Mouse (Mus musculus) bone marrow macrophage, adult 2 months (primary cell): ENCODE results near the gene Arfrp1. TPM values are rescaled to one million over a fixed set of nuclear protein-coding genes. Genes with fewer than 3 reads are reported as not detected.

ENCODE experiments used
- H3K27ac ChIP-seq: 2 replicates; pipeline ENCODE4 v1.5.1; 2012; ENCODE audit warnings: low read depth, low read length; ENCODE audit not compliant: insufficient read depth
- H3K4me1 ChIP-seq: 2 replicates; pipeline ENCODE4 v1.6.1; 2012; ENCODE audit warnings: low read length; ENCODE audit not compliant: control insufficient read depth, insufficient read depth
- H3K4me3 ChIP-seq: 2 replicates; pipeline ENCODE4 v1.5.1; 2012; ENCODE audit warnings: mild to moderate bottlenecking, low read length, moderate library complexity; ENCODE audit not compliant: insufficient read depth
- CTCF ChIP-seq: IDR thresholded peaks from 2 replicates; pipeline ENCODE4 v1.5.1; 2012; ENCODE audit warnings: low read depth, mild to moderate bottlenecking, low read length, moderate library complexity
- POLR2A ChIP-seq: IDR thresholded peaks from 2 replicates; pipeline ENCODE4 v1.6.1; 2012; ENCODE audit warnings: mild to moderate bottlenecking, low read depth, low read length, borderline replicate concordance
- polyA plus RNA-seq: library from polyadenylated mRNA; stranded (reverse); fragments of >200 nt; gene quantifications from 2 replicates; pipeline ENCODE4 v1.2.4, GENCODE M21; 2012; ENCODE audit not compliant: missing spikeins, insufficient read depth, insufficient read length

The Arfrp1 gene
- polyA plus RNA-seq, 1 experiment = 41.3 TPM

- Histone ChIP-seq H3K4me1 (no peaks in the 10 kb centered on the region), H3K4me3 (no peak overlapping the region), H3K27ac (no peak overlapping the region)
- TF ChIP-seq CTCF (no peak), POLR2A (no peak)
Measured at GRCm38 (mm10) chr2:181391541-181391940, 26.3 kb upstream of the Arfrp1 start.

GRCm38 (mm10) chr2:181391022-181391421 lies 25.8 kb upstream of the Arfrp1 start:
- H3K4me1 ChIP-seq = no peaks in the 10 kb centered on the region
- no peak for TF ChIP-seq POLR2A
- no peak overlapping the region for H3K27ac ChIP-seq

DNA sequence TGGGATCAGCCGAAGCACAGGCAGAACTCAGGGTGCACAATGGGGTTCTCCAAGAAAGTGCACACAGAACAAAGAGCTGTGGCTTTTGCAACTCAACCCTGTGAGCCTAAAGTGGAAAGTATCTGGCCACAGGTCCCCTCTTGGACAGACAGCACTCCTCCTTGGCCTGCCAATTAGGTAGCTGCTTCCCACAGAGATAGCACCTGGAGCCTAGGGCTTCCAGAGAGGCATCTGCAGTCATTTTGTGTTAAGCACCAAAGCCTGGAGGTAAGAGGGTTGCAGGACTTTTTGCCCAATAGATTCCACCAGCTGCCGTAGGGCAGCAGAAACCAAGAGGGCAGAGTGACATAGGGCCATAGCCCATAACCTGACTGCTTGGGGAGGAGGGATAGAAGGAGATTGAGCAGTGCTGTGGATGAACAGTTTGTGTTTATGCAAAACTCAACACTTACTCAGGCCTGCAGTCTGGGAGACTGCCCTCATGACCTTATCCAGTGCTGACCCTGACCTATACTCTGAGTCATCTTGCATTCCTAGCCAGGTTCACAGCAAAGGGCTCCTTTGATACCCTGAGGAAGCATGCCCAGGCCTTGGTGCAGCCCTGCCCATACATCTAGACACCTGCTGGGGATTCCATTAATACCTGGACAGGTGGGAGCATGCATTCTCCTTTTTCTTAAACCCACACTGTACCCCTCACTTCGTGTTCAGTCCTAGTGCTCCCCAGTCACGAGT lies 25.1 kb upstream of the Arfrp1 start:
- H3K4me1 ChIP-seq = no peaks in the 10 kb centered on the region
- no peak overlapping the region for H3K4me3 ChIP-seq
- no peak for TF ChIP-seq CTCF
- TF ChIP-seq POLR2A = no peak
- H3K27ac ChIP-seq = no peak overlapping the region

More at GRCm38 (mm10) chr2:181391022-181391421, 25.8 kb upstream of the Arfrp1 start:
- no peak overlapping the region for H3K4me3 ChIP-seq

DNA sequence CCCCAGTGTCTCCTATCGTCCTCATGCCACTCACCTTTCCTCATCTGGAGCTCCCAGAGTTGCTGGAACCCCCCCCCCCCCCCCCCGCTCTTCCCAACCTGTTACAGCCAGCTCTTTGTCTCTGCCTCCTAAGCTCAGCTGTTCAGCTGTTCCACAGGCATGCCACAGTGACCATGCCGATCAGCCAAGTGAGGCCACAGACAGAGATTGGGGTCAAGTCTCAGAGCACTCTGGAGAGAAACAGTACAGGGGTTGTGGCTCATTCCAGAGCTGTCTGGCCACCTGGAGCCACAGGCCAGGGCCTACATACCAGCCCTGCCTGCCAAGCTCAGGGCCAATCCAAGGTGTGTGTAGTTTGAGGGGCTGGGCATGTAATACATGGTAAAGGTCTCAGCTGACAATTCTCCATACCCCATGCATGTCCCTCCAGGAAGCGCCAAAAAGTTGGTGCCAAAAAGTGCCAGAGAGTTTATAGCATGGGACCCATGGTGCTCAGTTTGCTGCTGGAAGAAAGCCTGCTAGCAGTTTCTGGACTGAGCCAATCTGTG lies 21.5 kb upstream of the Arfrp1 start:
- H3K4me1 ChIP-seq = no peaks in the 10 kb centered on the region
- no peak overlapping the region for H3K4me3 ChIP-seq
- TF ChIP-seq POLR2A (no peak), CTCF (no peak)
- no peak overlapping the region for H3K27ac ChIP-seq

DNA sequence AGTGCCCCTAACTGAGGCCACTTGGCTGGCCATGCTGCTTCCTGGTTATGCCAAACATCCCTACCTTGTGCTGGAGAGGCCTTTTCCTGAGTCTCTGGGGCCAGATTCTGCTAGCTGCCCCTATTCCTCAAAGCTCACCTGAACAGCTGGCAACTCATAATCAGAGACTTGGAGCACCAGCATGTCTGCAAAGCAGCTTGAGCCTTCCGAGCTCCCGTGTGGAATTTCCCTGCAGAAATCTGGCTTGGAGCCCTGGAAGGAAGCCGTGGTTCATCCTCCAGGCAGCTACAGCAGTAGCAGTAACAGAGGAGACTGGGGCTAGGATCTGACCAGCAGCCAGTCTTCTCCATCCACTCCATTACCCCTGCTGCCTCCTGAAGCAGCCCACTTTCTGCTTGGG lies 20.7 kb upstream of the Arfrp1 start:
- no peak overlapping the region for H3K27ac ChIP-seq
- no peak overlapping the region for H3K4me3 ChIP-seq
- H3K4me1 ChIP-seq = no peaks in the 10 kb centered on the region
- no peak for TF ChIP-seq CTCF
- no peak for TF ChIP-seq POLR2A

DNA sequence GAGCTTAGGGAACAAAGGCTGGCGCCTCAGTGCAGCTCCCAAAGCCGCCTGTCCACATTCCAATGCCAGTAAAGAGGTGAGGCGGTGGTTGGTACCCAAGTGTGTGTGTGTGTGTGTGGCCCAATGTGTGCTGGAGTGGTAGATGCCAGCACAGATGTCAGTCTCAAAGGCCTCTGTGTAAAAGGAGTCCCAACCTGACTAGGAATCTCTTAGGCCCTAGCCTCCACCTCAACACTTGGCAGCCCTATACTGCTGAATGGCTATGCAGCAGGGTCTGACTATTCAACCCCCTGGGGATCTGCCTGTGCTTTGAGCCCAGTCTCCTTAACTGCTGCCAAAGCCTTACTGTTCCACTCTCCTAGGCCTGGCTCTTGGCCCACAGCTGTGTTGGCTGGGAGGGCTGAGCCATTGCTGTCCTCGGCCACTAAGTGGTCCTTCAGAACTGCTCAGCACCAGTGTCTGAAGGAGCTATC lies 19.8 kb upstream of the Arfrp1 start:
- TF ChIP-seq POLR2A (no peak), CTCF (no peak)
- no peak overlapping the region for H3K4me3 ChIP-seq
- no peaks in the 10 kb centered on the region for H3K4me1 ChIP-seq
- no peak overlapping the region for H3K27ac ChIP-seq

DNA sequence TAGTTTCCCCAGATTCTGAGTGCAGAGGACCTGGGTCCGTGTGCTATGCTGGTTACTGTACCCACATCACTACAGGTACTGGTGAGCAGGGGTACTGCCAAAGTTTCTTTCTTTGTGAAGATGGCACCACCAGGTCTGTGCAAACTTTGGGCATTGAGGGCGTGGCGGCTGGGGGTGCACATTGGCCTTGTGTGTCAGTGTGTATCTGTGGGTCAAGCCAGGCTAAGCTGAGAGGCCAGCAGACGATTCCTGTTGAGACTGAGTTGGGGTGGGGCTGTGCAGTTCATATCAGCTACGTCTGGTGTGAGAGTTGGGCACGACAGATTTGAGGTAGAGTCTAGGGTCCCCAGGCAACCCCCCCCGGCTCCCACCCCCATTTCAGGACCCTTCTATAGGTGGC lies 19.3 kb upstream of the Arfrp1 start:
- H3K4me1 ChIP-seq = no peaks in the 10 kb centered on the region
- H3K27ac ChIP-seq = no peak overlapping the region
- H3K4me3 ChIP-seq = no peak overlapping the region
- TF ChIP-seq CTCF = no peak
- no peak for TF ChIP-seq POLR2A

DNA sequence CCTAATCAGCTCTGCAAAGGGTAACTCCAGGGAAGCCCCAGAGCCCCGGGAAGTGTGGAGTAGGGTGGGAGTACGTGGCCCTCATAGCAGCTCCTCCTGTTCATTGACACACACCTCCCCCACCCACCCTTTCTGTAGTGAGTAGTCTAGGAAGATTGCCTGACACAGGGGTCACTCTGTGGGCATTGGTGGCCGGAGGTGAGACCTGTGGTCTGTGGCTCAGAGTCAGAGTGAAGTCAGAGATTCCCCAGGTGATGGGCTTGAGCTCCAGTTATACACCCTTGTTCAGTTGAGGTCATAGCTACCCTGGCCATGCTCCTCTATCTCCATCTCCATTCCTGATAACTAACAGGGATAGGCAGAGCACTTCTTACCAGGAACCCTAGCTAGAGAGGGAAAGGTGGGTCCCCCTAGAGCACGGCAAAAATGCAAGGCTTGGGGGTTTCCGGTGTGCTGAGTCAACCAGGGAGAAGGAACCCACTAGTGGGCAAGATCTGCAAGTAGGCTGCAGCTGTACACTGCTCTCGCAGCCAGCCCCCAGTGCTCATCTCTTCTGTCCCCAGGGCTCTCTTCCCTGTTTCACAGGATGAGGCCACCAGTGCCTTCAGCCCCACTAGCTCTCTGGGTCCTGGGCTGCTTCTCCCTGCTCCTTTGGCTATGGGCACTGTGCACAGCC lies 16.6 kb upstream of the Arfrp1 start:
- no peak overlapping the region for H3K4me3 ChIP-seq
- no peak overlapping the region for H3K27ac ChIP-seq
- peaks cover 15% of the 10 kb centered on the region for H3K4me1 ChIP-seq
- TF ChIP-seq CTCF = no peak
- no peak for TF ChIP-seq POLR2A

DNA sequence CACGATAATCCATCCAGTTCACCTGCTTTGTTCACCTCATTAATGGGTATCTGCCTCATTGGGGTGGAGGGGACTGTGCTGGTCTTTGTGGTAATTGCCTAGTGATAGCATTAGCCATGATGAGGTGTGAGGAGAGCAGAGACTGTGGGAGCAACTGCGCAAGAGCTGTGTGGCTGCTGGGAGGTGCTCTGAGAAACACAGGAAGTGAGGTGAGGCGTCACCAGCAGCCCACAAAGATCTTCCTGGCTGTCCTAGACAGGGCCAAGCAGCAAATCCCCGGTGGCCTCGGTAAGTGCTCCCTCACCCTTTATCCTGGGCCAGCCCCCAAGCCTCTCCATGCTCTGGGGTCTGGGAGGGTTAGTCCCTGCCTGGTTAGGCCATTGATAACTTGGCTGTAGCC lies 15.9 kb upstream of the Arfrp1 start:
- Histone ChIP-seq H3K27ac (no peak overlapping the region), H3K4me1 (peaks cover 19% of the 10 kb centered on the region), H3K4me3 (no peak overlapping the region)
- TF ChIP-seq CTCF = no peak
- no peak for TF ChIP-seq POLR2A

- H3K4me1 ChIP-seq = peaks cover 23% of the 10 kb centered on the region
- H3K4me3 ChIP-seq = no peak overlapping the region
- no peak overlapping the region for H3K27ac ChIP-seq
- TF ChIP-seq POLR2A (no peak), CTCF (no peak)
Measured at GRCm38 (mm10) chr2:181380251-181380650, 15.0 kb upstream of the Arfrp1 start.

DNA sequence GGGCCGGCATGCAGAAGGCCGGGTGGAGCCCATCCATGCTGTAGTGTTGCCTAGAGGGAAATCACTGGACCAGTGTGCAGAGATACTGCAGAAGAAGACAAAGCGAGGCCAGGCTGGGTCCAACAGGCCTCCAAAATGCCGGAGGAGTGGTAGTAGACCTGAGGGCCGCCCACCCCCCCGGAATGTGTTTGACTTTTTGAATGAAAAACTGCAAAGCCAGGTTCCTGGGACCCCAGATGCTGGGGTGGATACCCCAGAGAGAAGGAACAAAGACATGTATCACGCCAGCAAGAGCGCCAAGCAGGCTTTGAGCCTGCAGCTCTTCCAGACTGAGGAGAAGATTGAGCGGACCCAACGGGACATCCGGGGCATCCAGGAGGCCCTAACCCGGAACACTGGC lies 14.6 kb upstream of the Arfrp1 start, which contains the start of gene Lime1:
Lime1 (plus strand) TSS at position 301 of the 400 bp plus-strand sequence.
- Histone ChIP-seq H3K27ac (no peak within 1 kb of the TSS), H3K4me3 (no peak within 1 kb of the TSS), H3K4me1 (peaks cover 27% of the 10 kb centered on the region)
- no peak for TF ChIP-seq POLR2A
- no peak for TF ChIP-seq CTCF
